Mouse (Mus musculus): ENCODE data around the gene Traf7. TPM values are rescaled to one million over a fixed set of nuclear protein-coding genes. Genes with fewer than 3 reads are reported as not detected.
A peak's percentile ranks its signal among the peaks of the same experiment; 100 is the strongest.

Gene Traf7
- total and polyA plus RNA-seq, 3 experiments, result 121 to 261 TPM; not detected in 1

- TF ChIP-seq POLR2AphosphoS5 (IDR thresholded peaks at IDR 0.05; ENCODE audit: borderline replicate concordance, low read depth, low read length) (peak; percentile 18; the same call in 1 of the 2 replicates), TBP (IDR thresholded peaks at IDR 0.05; ENCODE audit: low read depth, low read length) (no peak), EP300 (IDR thresholded peaks at IDR 0.05; ENCODE audit: low read depth in 1 of 2, low read length in 2 of 2) (no peak), E2F4 (IDR thresholded peaks at IDR 0.05; ENCODE audit: borderline replicate concordance, low read depth, low read length) (no peak), MAFK (IDR thresholded peaks at IDR 0.05; ENCODE audit: borderline replicate concordance, low read depth, low read length) (no peak), MAZ (IDR thresholded peaks at IDR 0.05; ENCODE audit: low read depth, low read length) (no peak), USF1 (IDR thresholded peaks at IDR 0.05; ENCODE audit: low read depth, low read length) (no peak), ZNF384 (IDR thresholded peaks at IDR 0.05; ENCODE audit: low read depth, low read length) (no peak), JUND (IDR thresholded peaks at IDR 0.05; ENCODE audit: low read depth, low read length) (no peak), KAT2A (conservative IDR thresholded peaks at IDR 0.05; ENCODE audit: low read depth, low read length) (no peak), MAX (IDR thresholded peaks at IDR 0.05; ENCODE audit: low read length) (no peak), SMC3 (IDR thresholded peaks at IDR 0.05; ENCODE audit: low read depth, low read length) (peak; percentile 24; the same call in 1 of the 2 replicates), NELFE (IDR thresholded peaks at IDR 0.05; ENCODE audit: low read depth, low read length) (peak; percentile 46)
These were observed 2.1 kb upstream of the Traf7 start (continued) for GRCm38 (mm10) chr17:24529883-24530282.

- no peaks in the 10 kb centered on the region for H3K27me3 ChIP-seq (ENCODE audit: control insufficient read depth in 1 of 2, insufficient read depth in 2 of 2, low read length in 2 of 2)
- peak overlapping the region; percentile 81 for H3K27ac ChIP-seq (ENCODE audit: control insufficient read depth, low read depth, low read length)
- peaks cover 44% of the 10 kb centered on the region for H3K79me2 ChIP-seq (ENCODE audit: control insufficient read depth, insufficient read depth, low read length, poor library complexity)
- peak overlapping the region; percentile 76 for H3K9ac ChIP-seq (ENCODE audit: control insufficient read depth, low read depth, low read length, poor library complexity, severe bottlenecking)
- DNase-seq (ENCODE audit: low read depth, low spot score), result peak; percentile 72
- H3K4me3 ChIP-seq (ENCODE audit: control insufficient read depth in 1 of 2, insufficient read depth in 1 of 2, low read depth in 2 of 2, low read length in 2 of 2), result peak overlapping the region; percentile 54 to 71
- H3K9me3 ChIP-seq (replicated peaks; ENCODE audit: insufficient read depth, low read length), result no peaks in the 10 kb centered on the region
- TF ChIP-seq SMC3 (IDR thresholded peaks at IDR 0.05; ENCODE audit: low read depth, low read length) (no peak), POLR2A (IDR thresholded peaks at IDR 0.05; ENCODE audit: control insufficient read depth in 1 of 2, insufficient read depth in 1 of 2, low read depth in 1 of 2, low read length in 2 of 2, poor library complexity in 1 of 2) (peak in 1 of 2 experiments; percentile 49; a peak in 2 of 4 replicates), KAT2A (conservative IDR thresholded peaks at IDR 0.05; ENCODE audit: low read depth, low read length) (no peak), USF2 (IDR thresholded peaks at IDR 0.05; ENCODE audit: borderline replicate concordance in 1 of 2, insufficient read depth in 1 of 2, low read depth in 1 of 2, low read length in 2 of 2) (no peak), CTCF (IDR thresholded peaks at IDR 0.05 in 2 of 3, conservative IDR thresholded peaks at IDR 0.05 in 1 of 3; ENCODE audit: control insufficient read depth in 1 of 3, insufficient read depth in 1 of 3, low read depth in 2 of 3, low read length in 3 of 3, poor library complexity in 1 of 3, severe bottlenecking in 1 of 3) (peak; percentile 32 to 57 (median 42)), EP300 (IDR thresholded peaks at IDR 0.05; ENCODE audit: low read depth in 1 of 2, low read length in 2 of 2) (no peak), POLR2AphosphoS2 (IDR thresholded peaks at IDR 0.05; ENCODE audit: low read length) (peak; percentile 16; the same call in 1 of the 2 replicates), MAX (IDR thresholded peaks at IDR 0.05; ENCODE audit: low read length) (no peak), UBTF (IDR thresholded peaks at IDR 0.05; ENCODE audit: borderline replicate concordance, insufficient read depth, low read depth, low read length) (no peak), ZKSCAN1 (IDR thresholded peaks at IDR 0.05; ENCODE audit: low read depth, low read length) (no peak), ZMIZ1 (IDR thresholded peaks at IDR 0.05; ENCODE audit: low read depth, low read length) (no peak; the same call in 1 of the 2 replicates), POLR2AphosphoS5 (IDR thresholded peaks at IDR 0.05; ENCODE audit: borderline replicate concordance, low read depth, low read length) (no peak)
- H3K36me3 ChIP-seq (ENCODE audit: control insufficient read depth in 1 of 2, insufficient read depth in 2 of 2, low read length in 2 of 2), result peaks cover 0 to 10% of the 10 kb centered on the region in 2 experiments; a peak in 3 of 4 replicates
- peaks cover 0 to 8% of the 10 kb centered on the region in 2 experiments; a peak in 1 of 4 replicates for H3K4me1 ChIP-seq (ENCODE audit: control insufficient read depth in 1 of 2, insufficient read depth in 2 of 2, low read length in 2 of 2)
These were observed 1.3 kb upstream of the Traf7 start for GRCm38 (mm10) chr17:24529007-24529451.
